Mouse (Mus musculus) heart, embryonic 11.5 days (tissue): Measurements from ENCODE around the gene Cnp. TPM values are rescaled to one million over a fixed set of nuclear protein-coding genes. Genes with fewer than 3 reads are reported as not detected.
"Not testable (repeated sequence)": the region's sequence is repeated elsewhere in the genome, so short reads cannot be mapped to it uniquely, and the experiment has no call there.

Source experiments
- ATAC-seq: fragments of 200-750 bp; cut with Nextera tagmentation; replicated peaks from 2 replicates; pipeline ENCODE4 v1.8.0; 2017; ENCODE audit warnings: moderate library complexity; ENCODE audit not compliant: insufficient number of reproducible peaks, low FRiP score, low TSS enrichment
- H3K27ac ChIP-seq: fragments of 300-500 bp; sonication (generic); 2 replicates; pipeline ENCODE4 v1.5.1; 2014; ENCODE audit warnings: mild to moderate bottlenecking, low read depth, low read length
- H3K27me3 ChIP-seq: fragments of 300-500 bp; sonication (generic); 2 replicates; pipeline ENCODE4 v1.6.1; 2014; ENCODE audit warnings: mild to moderate bottlenecking, low read length, mixed read lengths; ENCODE audit not compliant: control insufficient read depth, insufficient read depth
- H3K36me3 ChIP-seq: fragments of 300-500 bp; sonication (generic); 2 replicates; pipeline ENCODE4 v1.6.1; 2014; ENCODE audit warnings: mild to moderate bottlenecking, low read length, moderate library complexity, mixed read lengths; ENCODE audit not compliant: control insufficient read depth, insufficient read depth
- H3K4me1 ChIP-seq: fragments of 300-500 bp; sonication (generic); 2 replicates; pipeline ENCODE4 v1.6.1; 2014; ENCODE audit warnings: low read length; ENCODE audit not compliant: control insufficient read depth, insufficient read depth
- H3K4me2 ChIP-seq: fragments of 300-500 bp; sonication (generic); 2 replicates; pipeline ENCODE4 v1.6.1; 2014; ENCODE audit warnings: mild to moderate bottlenecking, moderate library complexity
- H3K4me3 ChIP-seq: fragments of 300-500 bp; sonication (generic); 2 replicates; pipeline ENCODE4 v1.5.1; 2014; ENCODE audit warnings: low read depth, low read length
- H3K9ac ChIP-seq: fragments of 300-500 bp; sonication (generic); 2 replicates; pipeline ENCODE4 v1.6.1; 2014; ENCODE audit warnings: mild to moderate bottlenecking, low read depth, low read length, moderate library complexity
- H3K9me3 ChIP-seq: fragments of 300-500 bp; sonication (generic); replicated peaks from 2 replicates; pipeline ENCODE4 v1.6.1; 2016; ENCODE audit warnings: low read length; ENCODE audit not compliant: control insufficient read depth
- WGBS: fragments of 180-500 bp; shearing (Covaris S2); extraction: QIAGEN DNeasy Blood & Tissue Kit; methylation state at CpG from one replicate; pipeline ENCODE4 v1.1.7; 2014; ENCODE audit not compliant: insufficient replicate concordance; 5-methylcytosine and 5-hydroxymethylcytosine counted together
- polyA plus RNA-seq: library from polyadenylated mRNA; unstranded; fragments of >200 nt; fragmentation: Nextera tagmentation; extraction: Ambion mirVana; gene quantifications from 2 replicates; pipeline ENCODE4 v1.2.1, GENCODE M21; 2014

Gene Cnp
- polyA plus RNA-seq, 1 experiment from 2014 or later: 15.7 TPM

GRCm38 (mm10) chr11:100616332-100616731 is 41.6 kb downstream of the Cnp start:
- H3K9me3 ChIP-seq: no peaks in the 10 kb centered on the region
- no peak for ATAC-seq
- no peaks in the 10 kb centered on the region for H3K27me3 ChIP-seq
- peaks cover 22% of the 10 kb centered on the region for H3K4me1 ChIP-seq
- no peaks in the 10 kb centered on the region for H3K36me3 ChIP-seq
- H3K4me2 ChIP-seq: no peak overlapping the region
- no peak overlapping the region for H3K9ac ChIP-seq
- no peak overlapping the region for H3K4me3 ChIP-seq
- H3K27ac ChIP-seq: no peak overlapping the region
- WGBS: 88% methylated on average over 5 of the region's 5 CpGs

GRCm38 (mm10) chr11:100616836-100617235 is 42.1 kb downstream of the Cnp start:
- WGBS: 90% methylated on average over 7 of the region's 7 CpGs
- H3K36me3 ChIP-seq, H3K9me3 ChIP-seq: not testable (repeated sequence)

GRCm38 (mm10) chr11:100617480-100617879 is 42.8 kb downstream of the Cnp start:
- H3K27ac ChIP-seq: no peak overlapping the region
- no peaks in the 10 kb centered on the region for H3K27me3 ChIP-seq
- H3K4me2 ChIP-seq: peak overlapping the region; percentile 88
- 0 out of 2 replicates have a peak overlapping the region, but pooled peaks have one; percentile 90 for H3K4me3 ChIP-seq
- no peaks in the 10 kb centered on the region for H3K9me3 ChIP-seq
- 80% methylated on average over 4 of the region's 4 CpGs for WGBS
- peaks cover 19% of the 10 kb centered on the region for H3K4me1 ChIP-seq
- ATAC-seq: no peak
- H3K36me3 ChIP-seq: no peaks in the 10 kb centered on the region
- H3K9ac ChIP-seq: no peak overlapping the region

More at GRCm38 (mm10) chr11:100616836-100617235, 42.1 kb downstream of the Cnp start:
- H3K4me1 ChIP-seq: peaks cover 22% of the 10 kb centered on the region
- not testable (repeated sequence) for H3K9ac ChIP-seq, H3K4me3 ChIP-seq, H3K4me2 ChIP-seq, H3K27ac ChIP-seq, ATAC-seq, H3K27me3 ChIP-seq

GRCm38 (mm10) chr11:100618761-100619484 is 44.2 kb downstream of the Cnp start, which contains the start of gene Nkiras2:
Gene Nkiras2, plus strand, starts transcription at chr11:100619244.
- WGBS: under 1% methylated on average over 34 of the region's 36 CpGs
- Histone ChIP-seq H3K9me3 (no peaks in the 10 kb centered on the region), H3K36me3 (no peaks in the 10 kb centered on the region), H3K9ac (peak within 1 kb of the TSS; percentile 93), H3K27ac (peak within 1 kb of the TSS; percentile 94), H3K4me2 (peak within 1 kb of the TSS; percentile 88), H3K4me1 (peaks cover 23% of the 10 kb centered on the region), H3K27me3 (no peaks in the 10 kb centered on the region), H3K4me3 (peak within 1 kb of the TSS; percentile 90)
- ATAC-seq: peak; percentile 60

GRCm38 (mm10) chr11:100619485-100619975 is 44.8 kb downstream of the Cnp start:
- Histone ChIP-seq H3K27me3 (no peaks in the 10 kb centered on the region), H3K9ac (peak overlapping the region; percentile 93), H3K27ac (peak overlapping the region; percentile 94), H3K4me1 (peaks cover 25% of the 10 kb centered on the region), H3K4me2 (peak overlapping the region; percentile 88), H3K9me3 (no peaks in the 10 kb centered on the region), H3K36me3 (no peaks in the 10 kb centered on the region), H3K4me3 (peak overlapping the region; percentile 90)
- WGBS: under 1% methylated on average over 40 of the region's 40 CpGs
- ATAC-seq: peak; percentile 91

- Histone ChIP-seq H3K27me3 (no peaks in the 10 kb centered on the region), H3K27ac (peak within 1 kb of the TSS; percentile 94), H3K4me2 (peak within 1 kb of the TSS; percentile 88), H3K9me3 (no peaks in the 10 kb centered on the region), H3K4me1 (peaks cover 25% of the 10 kb centered on the region), H3K4me3 (peak within 1 kb of the TSS; percentile 90), H3K36me3 (no peaks in the 10 kb centered on the region), H3K9ac (peak within 1 kb of the TSS; percentile 93)
- ATAC-seq: no peak
- WGBS: 6% methylated on average over 11 of the region's 11 CpGs
Measured at GRCm38 (mm10) chr11:100619982-100620381, 45.3 kb downstream of the Cnp start, which contains the start of gene Dnajc7. Gene Dnajc7, minus strand, starts transcription at chr11:100620168.

DNA sequence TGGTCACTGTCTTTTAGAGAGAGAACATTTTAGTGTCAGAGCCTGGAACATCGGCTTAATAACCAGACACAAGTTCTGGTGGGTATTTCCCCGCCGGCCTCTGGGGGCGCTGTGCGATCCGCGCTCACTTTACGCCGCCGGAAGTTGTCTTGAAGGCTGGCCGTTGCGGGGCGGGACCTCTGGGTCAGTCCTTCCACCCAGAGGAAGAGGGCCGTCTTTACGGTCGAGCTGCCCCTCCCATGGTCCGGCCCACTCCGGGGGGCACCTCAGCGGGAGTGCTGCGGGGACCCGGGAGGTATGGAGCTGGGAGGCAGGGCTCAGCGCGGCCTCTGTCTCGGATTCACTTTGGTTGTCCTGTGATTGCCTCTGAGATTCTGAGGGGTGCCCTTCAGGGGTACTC is 48.0 kb downstream of the Cnp start:
- peak overlapping the region; percentile 85 for H3K4me3 ChIP-seq
- H3K4me2 ChIP-seq: peak overlapping the region; percentile 77
- H3K27me3 ChIP-seq: no peaks in the 10 kb centered on the region
- peaks cover 11% of the 10 kb centered on the region; the same call in 1 of the 2 replicates for H3K36me3 ChIP-seq
- WGBS: 1% methylated on average over 24 of the region's 24 CpGs
- ATAC-seq: peak; percentile 77
- H3K4me1 ChIP-seq: peaks cover 19% of the 10 kb centered on the region
- peak overlapping the region; percentile 83 for H3K27ac ChIP-seq
- H3K9me3 ChIP-seq: no peaks in the 10 kb centered on the region
- H3K9ac ChIP-seq: peak overlapping the region; percentile 89

DNA sequence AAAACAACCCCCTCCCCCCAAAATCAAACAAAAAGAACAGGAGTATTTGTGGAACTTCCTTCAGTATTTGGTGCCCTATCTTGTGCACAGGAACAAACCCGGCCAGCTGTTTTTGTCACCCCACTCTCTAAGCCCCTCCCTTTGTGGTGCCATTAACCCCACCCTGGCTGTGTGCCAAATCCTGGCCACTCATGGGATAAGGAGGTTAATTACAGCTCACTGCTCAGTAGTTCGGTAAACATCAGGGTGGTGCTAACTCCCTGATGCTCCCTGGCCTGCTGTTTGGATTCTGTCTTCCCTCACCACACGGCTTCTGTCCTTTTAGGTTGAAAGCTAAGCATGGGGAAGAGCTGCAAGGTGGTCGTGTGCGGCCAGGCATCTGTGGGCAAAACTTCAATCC is 49.2 kb downstream of the Cnp start:
- 57% methylated on average over 5 of the region's 5 CpGs for WGBS
- Histone ChIP-seq H3K9me3 (no peaks in the 10 kb centered on the region), H3K4me2 (peak overlapping the region; percentile 77), H3K9ac (peak overlapping the region; percentile 43; the same call in 1 of the 2 replicates), H3K27ac (no peak overlapping the region), H3K36me3 (peaks cover 11% of the 10 kb centered on the region; the same call in 1 of the 2 replicates), H3K27me3 (no peaks in the 10 kb centered on the region), H3K4me1 (peaks cover 15% of the 10 kb centered on the region), H3K4me3 (peak overlapping the region; percentile 85; the same call in 1 of the 2 replicates)
- ATAC-seq: no peak
